Mouse (Mus musculus): ENCODE results near the gene Baiap2l1. TPM values are rescaled to one million over a fixed set of nuclear protein-coding genes. Genes with fewer than 3 reads are reported as not detected.
"Not testable (repeated sequence)": the region's sequence is repeated elsewhere in the genome, so short reads cannot be mapped to it uniquely, and the experiment has no call there.

The Baiap2l1 gene
- polyA plus RNA-seq, 1 experiment from 2014 or later = 1.8 TPM

- no peak overlapping the region for H3K27ac ChIP-seq (ENCODE audit: low read depth, low read length)
- H3K27me3 ChIP-seq (replicated peaks; ENCODE audit: control insufficient read depth, insufficient read depth, low read length) = no peaks in the 10 kb centered on the region
- H3K4me3 ChIP-seq (ENCODE audit: low read length) = no peak overlapping the region
- no peak overlapping the region for H3K4me2 ChIP-seq (ENCODE audit: low read length)
- no peaks in the 10 kb centered on the region for H3K9me3 ChIP-seq (ENCODE audit: control insufficient read depth, low read length)
- H3K36me3 ChIP-seq (ENCODE audit: control insufficient read depth, insufficient read depth, low read length) = no peaks in the 10 kb centered on the region
- no peak for ATAC-seq
- WGBS = 97% methylated on average over 4 of the region's 4 CpGs
- no peak overlapping the region for H3K9ac ChIP-seq (ENCODE audit: low read depth, low read length)
- H3K4me1 ChIP-seq (ENCODE audit: control insufficient read depth, insufficient read depth, low read depth, low read length) = no peaks in the 10 kb centered on the region
Measured at GRCm38 (mm10) chr5:144379431-144379830, 21.5 kb upstream of the Baiap2l1 start.

- Histone ChIP-seq H3K9ac (ENCODE audit: low read depth, low read length) (no peak overlapping the region), H3K27ac (ENCODE audit: low read depth, low read length) (no peak overlapping the region), H3K4me3 (ENCODE audit: low read length) (no peak overlapping the region), H3K4me1 (ENCODE audit: control insufficient read depth, insufficient read depth, low read depth, low read length) (no peaks in the 10 kb centered on the region), H3K36me3 (ENCODE audit: control insufficient read depth, insufficient read depth, low read length) (no peaks in the 10 kb centered on the region), H3K9me3 (ENCODE audit: control insufficient read depth, low read length) (no peaks in the 10 kb centered on the region), H3K4me2 (ENCODE audit: low read length) (no peak overlapping the region), H3K27me3 (replicated peaks; ENCODE audit: control insufficient read depth, insufficient read depth, low read length) (no peaks in the 10 kb centered on the region)
- 90% methylated on average over 2 of the region's 2 CpGs for WGBS
- no peak for ATAC-seq
Measured at GRCm38 (mm10) chr5:144372885-144373284, 15.0 kb upstream of the Baiap2l1 start.

DNA sequence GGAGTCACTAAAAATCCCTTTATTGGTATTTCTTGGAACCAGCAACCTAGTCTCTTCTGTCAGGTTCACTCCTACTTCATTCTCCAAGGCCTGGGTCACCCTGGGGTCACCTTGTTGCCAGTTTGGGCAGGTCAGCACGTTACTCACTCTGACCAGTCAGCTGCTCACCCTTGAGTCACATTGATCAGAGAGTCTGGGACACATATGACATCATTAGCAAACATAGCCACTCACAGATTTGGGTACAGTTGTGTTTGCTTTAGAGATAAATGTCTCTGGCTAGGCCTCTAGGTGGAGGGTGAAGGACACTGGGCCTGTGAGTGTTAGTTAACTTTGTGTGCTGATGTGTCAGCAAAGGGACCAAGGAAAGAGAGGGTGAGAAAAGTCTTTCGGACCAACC is 14.3 kb upstream of the Baiap2l1 start:
- no peaks in the 10 kb centered on the region for H3K36me3 ChIP-seq (ENCODE audit: control insufficient read depth, insufficient read depth, low read length)
- no peak overlapping the region for H3K4me2 ChIP-seq (ENCODE audit: low read length)
- H3K9me3 ChIP-seq (ENCODE audit: control insufficient read depth, low read length) = no peaks in the 10 kb centered on the region
- WGBS = 63% methylated on average over 2 of the region's 2 CpGs
- no peaks in the 10 kb centered on the region for H3K4me1 ChIP-seq (ENCODE audit: control insufficient read depth, insufficient read depth, low read depth, low read length)
- H3K27me3 ChIP-seq (replicated peaks; ENCODE audit: control insufficient read depth, insufficient read depth, low read length) = no peaks in the 10 kb centered on the region
- no peak overlapping the region for H3K4me3 ChIP-seq (ENCODE audit: low read length)
- ATAC-seq = no peak
- no peak overlapping the region for H3K27ac ChIP-seq (ENCODE audit: low read depth, low read length)
- no peak overlapping the region for H3K9ac ChIP-seq (ENCODE audit: low read depth, low read length)

DNA sequence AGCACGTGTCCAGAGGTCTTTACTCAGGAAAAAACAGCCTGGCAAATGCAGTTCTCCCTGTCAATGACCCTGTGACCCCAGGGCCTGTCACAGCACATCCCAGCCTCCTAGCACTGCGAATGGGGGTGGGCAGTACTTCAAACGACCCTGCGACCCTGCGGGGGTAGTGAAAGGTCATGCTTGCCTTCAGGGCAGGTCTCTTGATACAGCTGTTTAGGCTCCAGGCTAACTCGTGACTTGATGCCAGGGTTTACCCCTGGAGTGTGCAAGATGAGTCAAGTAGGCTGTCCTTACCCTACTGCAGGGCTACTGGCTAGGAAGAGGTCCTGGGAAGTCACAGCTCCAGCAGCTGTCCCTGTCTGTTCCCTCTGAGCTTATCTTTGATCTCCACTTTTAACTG is 13.1 kb upstream of the Baiap2l1 start:
- H3K27me3 ChIP-seq (replicated peaks; ENCODE audit: control insufficient read depth, insufficient read depth, low read length) = no peaks in the 10 kb centered on the region
- H3K4me2 ChIP-seq (ENCODE audit: low read length) = no peak overlapping the region
- H3K4me3 ChIP-seq (ENCODE audit: low read length) = no peak overlapping the region
- 3% methylated on average over 6 of the region's 6 CpGs for WGBS
- H3K36me3 ChIP-seq (ENCODE audit: control insufficient read depth, insufficient read depth, low read length) = no peaks in the 10 kb centered on the region
- no peak for ATAC-seq
- H3K4me1 ChIP-seq (ENCODE audit: control insufficient read depth, insufficient read depth, low read depth, low read length) = no peaks in the 10 kb centered on the region
- no peak overlapping the region for H3K27ac ChIP-seq (ENCODE audit: low read depth, low read length)
- no peaks in the 10 kb centered on the region for H3K9me3 ChIP-seq (ENCODE audit: control insufficient read depth, low read length)
- H3K9ac ChIP-seq (ENCODE audit: low read depth, low read length) = no peak overlapping the region

DNA sequence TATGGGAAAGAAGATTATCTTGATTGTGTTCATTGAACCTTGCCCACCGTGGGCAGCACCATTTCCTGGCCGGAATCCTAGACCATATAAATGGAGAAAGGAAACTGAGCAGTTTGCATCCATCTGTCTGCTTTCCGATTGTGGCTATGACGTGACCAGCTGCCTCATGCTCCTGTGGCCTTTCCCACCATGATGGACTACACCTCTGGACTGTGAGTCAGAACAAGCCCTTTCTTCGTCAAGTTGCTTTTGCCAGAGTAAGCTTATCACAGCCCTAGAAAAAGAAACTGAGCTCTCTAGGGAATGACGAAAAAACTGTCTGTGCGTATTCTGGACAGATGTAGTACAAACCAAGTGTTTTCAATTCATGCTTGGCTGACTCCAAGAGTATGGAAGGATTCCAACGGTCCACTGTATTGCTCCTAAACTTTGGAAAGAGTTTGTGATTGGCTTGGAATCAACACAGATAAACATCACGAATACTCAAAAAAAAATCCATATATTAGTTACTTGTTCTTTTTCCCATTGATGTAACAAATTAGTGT is 10.8 kb upstream of the Baiap2l1 start:
- H3K9me3 ChIP-seq (ENCODE audit: control insufficient read depth, low read length) = no peaks in the 10 kb centered on the region
- no peaks in the 10 kb centered on the region for H3K36me3 ChIP-seq (ENCODE audit: control insufficient read depth, insufficient read depth, low read length)
- H3K27ac ChIP-seq (ENCODE audit: low read depth, low read length) = no peak overlapping the region
- H3K4me1 ChIP-seq (ENCODE audit: control insufficient read depth, insufficient read depth, low read depth, low read length) = no peaks in the 10 kb centered on the region
- no peak overlapping the region for H3K4me3 ChIP-seq (ENCODE audit: low read length)
- H3K9ac ChIP-seq (ENCODE audit: low read depth, low read length) = no peak overlapping the region
- H3K27me3 ChIP-seq (replicated peaks; ENCODE audit: control insufficient read depth, insufficient read depth, low read length) = no peaks in the 10 kb centered on the region
- WGBS = 82% methylated on average over 9 of the region's 9 CpGs
- ATAC-seq = no peak
- no peak overlapping the region for H3K4me2 ChIP-seq (ENCODE audit: low read length)

GRCm38 (mm10) chr5:144366551-144366950 is 8.6 kb upstream of the Baiap2l1 start:
- H3K9me3 ChIP-seq (ENCODE audit: control insufficient read depth, low read length); H3K27me3 ChIP-seq (replicated peaks; ENCODE audit: control insufficient read depth, insufficient read depth, low read length); H3K4me2 ChIP-seq (ENCODE audit: low read length); ATAC-seq; H3K4me1 ChIP-seq (ENCODE audit: control insufficient read depth, insufficient read depth, low read depth, low read length); H3K36me3 ChIP-seq (ENCODE audit: control insufficient read depth, insufficient read depth, low read length); H3K4me3 ChIP-seq (ENCODE audit: low read length); H3K27ac ChIP-seq (ENCODE audit: low read depth, low read length); H3K9ac ChIP-seq (ENCODE audit: low read depth, low read length): not testable (repeated sequence)
- 79% methylated on average over 6 of the region's 6 CpGs for WGBS

GRCm38 (mm10) chr5:144364680-144365357 is 6.9 kb upstream of the Baiap2l1 start:
- 89% methylated on average over 11 of the region's 11 CpGs for WGBS
- H3K4me1 ChIP-seq (ENCODE audit: control insufficient read depth, insufficient read depth, low read depth, low read length) = no peaks in the 10 kb centered on the region

GRCm38 (mm10) chr5:144360346-144360745 is 2.4 kb upstream of the Baiap2l1 start:
- H3K9me3 ChIP-seq (ENCODE audit: control insufficient read depth, low read length) = no peaks in the 10 kb centered on the region
- WGBS = 47% methylated on average over 6 of the region's 6 CpGs
- H3K27ac ChIP-seq (ENCODE audit: low read depth, low read length) = no peak overlapping the region
- no peak overlapping the region for H3K4me2 ChIP-seq (ENCODE audit: low read length)
- peaks cover 16% of the 10 kb centered on the region for H3K27me3 ChIP-seq (replicated peaks; ENCODE audit: control insufficient read depth, insufficient read depth, low read length)
- H3K36me3 ChIP-seq (ENCODE audit: control insufficient read depth, insufficient read depth, low read length) = no peaks in the 10 kb centered on the region
- H3K4me3 ChIP-seq (ENCODE audit: low read length) = no peak overlapping the region
- no peak overlapping the region for H3K9ac ChIP-seq (ENCODE audit: low read depth, low read length)
- ATAC-seq = no peak
- H3K4me1 ChIP-seq (ENCODE audit: control insufficient read depth, insufficient read depth, low read depth, low read length) = peaks cover 13% of the 10 kb centered on the region

More at GRCm38 (mm10) chr5:144364680-144365357, 6.9 kb upstream of the Baiap2l1 start:
- H3K36me3 ChIP-seq (ENCODE audit: control insufficient read depth, insufficient read depth, low read length) = no peaks in the 10 kb centered on the region
- no peaks in the 10 kb centered on the region for H3K9me3 ChIP-seq (ENCODE audit: control insufficient read depth, low read length)
- H3K9ac ChIP-seq (ENCODE audit: low read depth, low read length) = no peak overlapping the region
- H3K27ac ChIP-seq (ENCODE audit: low read depth, low read length) = no peak overlapping the region
- no peak overlapping the region for H3K4me3 ChIP-seq (ENCODE audit: low read length)
- H3K4me2 ChIP-seq (ENCODE audit: low read length) = no peak overlapping the region
- no peaks in the 10 kb centered on the region for H3K27me3 ChIP-seq (replicated peaks; ENCODE audit: control insufficient read depth, insufficient read depth, low read length)
- ATAC-seq = no peak

- whole genome bisulfite sequencing = 86% methylated on average over 6 of the region's 6 CpGs
- ATAC-seq = no peak
Measured at GRCm38 (mm10) chr5:144359886-144360285, 2.0 kb upstream of the Baiap2l1 start.

More at GRCm38 (mm10) chr5:144359886-144360285, 2.0 kb upstream of the Baiap2l1 start:
- Histone ChIP-seq H3K9me3 (ENCODE audit: control insufficient read depth, low read length) (no peaks in the 10 kb centered on the region), H3K4me1 (ENCODE audit: control insufficient read depth, insufficient read depth, low read depth, low read length) (peaks cover 13% of the 10 kb centered on the region), H3K4me2 (ENCODE audit: low read length) (no peak overlapping the region), H3K9ac (ENCODE audit: low read depth, low read length) (no peak overlapping the region), H3K27me3 (replicated peaks; ENCODE audit: control insufficient read depth, insufficient read depth, low read length) (peaks cover 16% of the 10 kb centered on the region), H3K27ac (ENCODE audit: low read depth, low read length) (no peak overlapping the region), H3K36me3 (ENCODE audit: control insufficient read depth, insufficient read depth, low read length) (no peaks in the 10 kb centered on the region), H3K4me3 (ENCODE audit: low read length) (no peak overlapping the region)
